In genomic region chr2:4660677-4661076, GRCm38 (mm10) we compare ENCODE assay signal across 36 mouse cellular contexts. TPM values are rescaled to one million over a fixed set of nuclear protein-coding genes. Genes with fewer than 3 reads are reported as not detected.
DNase-seq lines count a peak whose midpoint lies in the region; ATAC-seq lines count a peak whose summit lies in the region.
"Had no signal": no experiment of that assay in that cellular context is flagged by ENCODE, and none has a peak within 500 bp of the region (broad histone marks: within the 10 kb centered on the region; RNA-seq: fewer than 3 reads in every experiment).

No protein-coding gene starts in this region.

- no peak overlapping the region for H3K9ac ChIP-seq in liver, embryonic 11.5 days (ENCODE audit: low read depth, low read length)
- H3K9ac ChIP-seq in liver, embryonic 15.5 days = no peak overlapping the region
- H3K9ac ChIP-seq: heart, embryonic 13.5 days; hindbrain, embryonic 15.5 days; kidney, embryonic 15.5 days; limb, embryonic 15.5 days; lung, embryonic 15.5 days; neural tube, embryonic 12.5 days had no signal

- no peak for ATAC-seq in liver, embryonic 11.5 days (replicated peaks; ENCODE audit: low FRiP score)
- peak; percentile 42 for ATAC-seq in liver, embryonic 15.5 days (ENCODE audit: insufficient read depth)
- ATAC-seq: forebrain, embryonic 14.5 days; inflammation-experienced regulatory T-cells, adult 6 months; midbrain, embryonic 16.5 days had no signal

- no peaks in the 10 kb centered on the region for H3K36me3 ChIP-seq in liver, embryonic 11.5 days (ENCODE audit: control insufficient read depth, insufficient read depth, low read length)
- no peaks in the 10 kb centered on the region for H3K36me3 ChIP-seq in liver, embryonic 15.5 days (replicated peaks)
- H3K36me3 ChIP-seq: heart, embryonic 13.5 days; hindbrain, embryonic 10.5 days; hindbrain, embryonic 15.5 days; kidney, embryonic 15.5 days; limb, embryonic 10.5 days; limb, embryonic 15.5 days; lung, embryonic 15.5 days; neural tube, embryonic 12.5 days had no signal

- no peaks in the 10 kb centered on the region for H3K4me1 ChIP-seq in liver, embryonic 11.5 days (replicated peaks; ENCODE audit: control insufficient read depth, insufficient read depth, low read length)
- H3K4me1 ChIP-seq in liver, embryonic 15.5 days (replicated peaks) = no peaks in the 10 kb centered on the region
- H3K4me1 ChIP-seq: heart, embryonic 13.5 days; hindbrain, embryonic 10.5 days; hindbrain, embryonic 15.5 days; kidney, embryonic 15.5 days; limb, embryonic 10.5 days; limb, embryonic 15.5 days; lung, embryonic 15.5 days; neural tube, embryonic 12.5 days had no signal

- no peak overlapping the region for H3K4me3 ChIP-seq in liver, embryonic 11.5 days (ENCODE audit: low read depth, low read length)
- H3K4me3 ChIP-seq in liver, embryonic 15.5 days (replicated peaks) = no peak overlapping the region
- H3K4me3 ChIP-seq: heart, embryonic 13.5 days; hindbrain, embryonic 10.5 days; hindbrain, embryonic 15.5 days; kidney, embryonic 15.5 days; layer of hippocampus, adult 2 months; limb, embryonic 10.5 days; limb, embryonic 15.5 days; lung, embryonic 15.5 days; myocyte; neural tube, embryonic 12.5 days had no signal

- no peaks in the 10 kb centered on the region for H3K27me3 ChIP-seq in liver, embryonic 11.5 days (replicated peaks; ENCODE audit: control insufficient read depth, insufficient read depth, low read length)
- H3K27me3 ChIP-seq in liver, embryonic 15.5 days = no peaks in the 10 kb centered on the region; the same call in 1 of the 2 replicates
- H3K27me3 ChIP-seq: heart, embryonic 13.5 days; hindbrain, embryonic 15.5 days; kidney, embryonic 15.5 days; limb, embryonic 15.5 days; lung, embryonic 15.5 days; neural tube, embryonic 12.5 days had no signal

- 65% methylated on average over 2 of the region's 2 CpGs for WGBS in liver, embryonic 11.5 days
- WGBS in liver, embryonic 15.5 days (ENCODE audit: insufficient replicate concordance) = 43% methylated on average over 2 of the region's 2 CpGs

- H3K27ac ChIP-seq in liver, embryonic 11.5 days (ENCODE audit: low read depth, low read length) = no peak overlapping the region
- no peak overlapping the region for H3K27ac ChIP-seq in liver, embryonic 15.5 days (replicated peaks)
- H3K27ac ChIP-seq: heart, embryonic 13.5 days; hindbrain, embryonic 10.5 days; hindbrain, embryonic 15.5 days; kidney, embryonic 15.5 days; layer of hippocampus, adult 2 months; limb, embryonic 10.5 days; limb, embryonic 15.5 days; lung, embryonic 15.5 days; neural tube, embryonic 12.5 days had no signal

- peak; percentile 46 for DNase-seq in adrenal gland, adult 2 months
- no peak for DNase-seq in adrenal gland, adult 18-20 months (ENCODE audit: low spot score in 2 of 2)
- DNase-seq in liver (peak; percentile 59), NIH3T3 (ENCODE audit: low read depth) (peak; percentile 36), MN1 (ENCODE audit: low spot score) (no peak)
- DNase-seq in liver, embryonic 11.5 days (ENCODE audit: low spot score) = no peak
- no peak for DNase-seq in layer of hippocampus, adult 18-20 months (ENCODE audit: low spot score in 2 of 2)
- DNase-seq: adrenal gland, adult 8-10 months; B cell, adult 2 months; cerebellum, adult 8-10 months; cerebellum, postnatal 36 days; gastrocnemius, postnatal 25 days; heart, adult 18-20 months; heart, postnatal 10 days; kidney, adult 11 months; kidney, postnatal 25 days; lung, postnatal 36 days; right cerebral cortex, postnatal 4 days; thymus, adult 2 months; thymus, postnatal 36 days had no signal

- H3K9me3 ChIP-seq in liver, embryonic 11.5 days (ENCODE audit: control insufficient read depth, low read length) = no peaks in the 10 kb centered on the region
- no peaks in the 10 kb centered on the region for H3K9me3 ChIP-seq in liver, embryonic 15.5 days (replicated peaks)
- H3K9me3 ChIP-seq: heart, embryonic 13.5 days; hindbrain, embryonic 10.5 days; hindbrain, embryonic 15.5 days; kidney, embryonic 15.5 days; limb, embryonic 10.5 days; limb, embryonic 15.5 days; lung, embryonic 15.5 days; neural tube, embryonic 12.5 days had no signal

- no peak overlapping the region for H3K4me2 ChIP-seq in liver, embryonic 11.5 days
- H3K4me2 ChIP-seq in liver, embryonic 15.5 days = no peak overlapping the region
- H3K4me2 ChIP-seq: heart, embryonic 13.5 days; hindbrain, embryonic 15.5 days; kidney, embryonic 15.5 days; limb, embryonic 15.5 days; lung, embryonic 15.5 days; midbrain, embryonic 11.5 days; neural tube, embryonic 12.5 days had no signal

RNA-seq across cellular contexts. Expression of gene Prpf18, which starts 8.8 kb away (rescaled TPM):
- 10 to 100 TPM; 36.9 to 41.5 TPM for total RNA-seq in adrenal gland, adult 2 months (2021)
- 3.9 and 4.6 TPM in 2 replicates for polyA plus RNA-seq in adrenal gland, adult 2 months (2012; rRNA removed)
- 10 to 100 TPM; 30.9 to 41.5 TPM for total RNA-seq in adrenal gland, adult 18-20 months (2021)
- polyA plus RNA-seq in liver, embryonic 11.5 days (2014; fragmentation: Nextera tagmentation; extraction: Ambion mirVana) = 37.1 and 39.9 TPM in 2 replicates
- polyA plus RNA-seq in liver, embryonic 15.5 days (2015; fragmentation: Nextera tagmentation; extraction: Ambion mirVana) = 27.2 and 27.4 TPM in 2 replicates
- total RNA-seq in layer of hippocampus, adult 18-20 months (2021) = 10 to 100 TPM; 50.4 to 52.7 TPM

RNA-seq across cellular contexts. Expression of gene Bend7, which starts 57.0 kb away (rescaled TPM):
- total RNA-seq in adrenal gland, adult 2 months (2021) = 10 to 100 TPM; 16.2 to 18.7 TPM
- polyA plus RNA-seq in adrenal gland, adult 2 months (2012; rRNA removed) = 9.9 and 12.9 TPM in 2 replicates
- total RNA-seq in adrenal gland, adult 18-20 months (2021) = 10 to 100 TPM; 14.3 to 18.6 TPM
- 2.4 TPM in 2 replicates for polyA plus RNA-seq in liver, embryonic 11.5 days (2014; fragmentation: Nextera tagmentation; extraction: Ambion mirVana)
- 1.4 and 1.7 TPM in 2 replicates for polyA plus RNA-seq in liver, embryonic 15.5 days (2015; fragmentation: Nextera tagmentation; extraction: Ambion mirVana)
- 1 to 10 TPM; 1.6 to 1.9 TPM for total RNA-seq in layer of hippocampus, adult 18-20 months (2021)
- total RNA-seq: megakaryocyte, adult 5-6 weeks had no signal
- polyA plus RNA-seq: inflammation-experienced regulatory T-cells, adult 6 months; myocyte had no signal

Comparison
In these comparisons a context has a peak if more than half of its experiments do, and no peak if none do; other contexts are left out.
1. DNase-seq: peak in adrenal gland, adult 2 months (single experiment), liver (single experiment) and NIH3T3 (single experiment); none in adrenal gland, adult 18-20 months (0 of 2), liver, embryonic 11.5 days (single experiment), MN1 (single experiment) and layer of hippocampus, adult 18-20 months (0 of 2).
2. RNA of gene Bend7, which starts 57.0 kb away (total RNA-seq): 16.2 to 18.7 TPM in adrenal gland, adult 2 months and 14.3 to 18.6 TPM in adrenal gland, adult 18-20 months; 1.6 to 1.9 TPM in layer of hippocampus, adult 18-20 months; every median in the first group is over 4 times any median in the second.